Mouse (Mus musculus) myocyte (in vitro differentiated cells): ENCODE data around the gene Kcnd1.

Source experiments
- CEBPB ChIP-seq: IDR thresholded peaks from 2 replicates; pipeline ENCODE4 v1.6.1; 2011; ENCODE audit warnings: mild to moderate bottlenecking, moderate library complexity; ENCODE audit not compliant: poor library complexity, insufficient read depth, severe bottlenecking
- E2F4 ChIP-seq: IDR thresholded peaks from one replicate; pipeline ENCODE4 v1.6.1; 2011; ENCODE audit warnings: mild to moderate bottlenecking, control low read depth, moderate library complexity; ENCODE audit not compliant: insufficient read depth
- MAX ChIP-seq: IDR thresholded peaks from one replicate; pipeline ENCODE4 v1.6.1; 2011; ENCODE audit warnings: low read depth, mild to moderate bottlenecking, control low read depth
- MYOD1 ChIP-seq, 3 experiments: IDR thresholded peaks; one replicate each; pipeline ENCODE4 v1.6.1; 2011; ENCODE audit warnings: control low read depth in 2 of 3, low read depth in 2 of 3, mild to moderate bottlenecking in 2 of 3, moderate library complexity in 1 of 3; ENCODE audit not compliant: insufficient read length in 2 of 3, control insufficient read depth in 1 of 3
- MYOG ChIP-seq, 3 experiments: IDR thresholded peaks; one replicate each; pipeline ENCODE4 v1.6.1; 2011; ENCODE audit warnings: control low read depth in 2 of 3, low read depth in 2 of 3, mild to moderate bottlenecking in 2 of 3; ENCODE audit not compliant: insufficient read length in 2 of 3, control insufficient read depth in 1 of 3, insufficient read depth in 1 of 3
- POLR2A ChIP-seq: IDR thresholded peaks from one replicate; pipeline ENCODE4 v1.6.1; 2011; ENCODE audit warnings: low read depth, mild to moderate bottlenecking, control low read depth, moderate library complexity; ENCODE audit not compliant: insufficient read length
- POLR2AphosphoS2 ChIP-seq: IDR thresholded peaks from one replicate; pipeline ENCODE4 v1.6.1; 2011; ENCODE audit warnings: low read depth, control low read depth; ENCODE audit not compliant: insufficient read length
- SRF ChIP-seq: IDR thresholded peaks from one replicate; pipeline ENCODE4 v1.6.1; 2011; ENCODE audit warnings: low read depth; ENCODE audit not compliant: control insufficient read depth, insufficient read length
- TCF12 ChIP-seq: IDR thresholded peaks from one replicate; pipeline ENCODE4 v1.6.1; 2011; ENCODE audit warnings: mild to moderate bottlenecking, control low read depth; ENCODE audit not compliant: poor library complexity, insufficient read depth, severe bottlenecking
- TCF3 ChIP-seq: IDR thresholded peaks from one replicate; pipeline ENCODE4 v1.6.1; 2011; ENCODE audit warnings: low read depth, control low read depth; ENCODE audit not compliant: insufficient read length
- USF1 ChIP-seq: IDR thresholded peaks from one replicate; pipeline ENCODE4 v1.6.1; 2011; ENCODE audit warnings: low read depth, mild to moderate bottlenecking, control low read depth, moderate library complexity

DNA sequence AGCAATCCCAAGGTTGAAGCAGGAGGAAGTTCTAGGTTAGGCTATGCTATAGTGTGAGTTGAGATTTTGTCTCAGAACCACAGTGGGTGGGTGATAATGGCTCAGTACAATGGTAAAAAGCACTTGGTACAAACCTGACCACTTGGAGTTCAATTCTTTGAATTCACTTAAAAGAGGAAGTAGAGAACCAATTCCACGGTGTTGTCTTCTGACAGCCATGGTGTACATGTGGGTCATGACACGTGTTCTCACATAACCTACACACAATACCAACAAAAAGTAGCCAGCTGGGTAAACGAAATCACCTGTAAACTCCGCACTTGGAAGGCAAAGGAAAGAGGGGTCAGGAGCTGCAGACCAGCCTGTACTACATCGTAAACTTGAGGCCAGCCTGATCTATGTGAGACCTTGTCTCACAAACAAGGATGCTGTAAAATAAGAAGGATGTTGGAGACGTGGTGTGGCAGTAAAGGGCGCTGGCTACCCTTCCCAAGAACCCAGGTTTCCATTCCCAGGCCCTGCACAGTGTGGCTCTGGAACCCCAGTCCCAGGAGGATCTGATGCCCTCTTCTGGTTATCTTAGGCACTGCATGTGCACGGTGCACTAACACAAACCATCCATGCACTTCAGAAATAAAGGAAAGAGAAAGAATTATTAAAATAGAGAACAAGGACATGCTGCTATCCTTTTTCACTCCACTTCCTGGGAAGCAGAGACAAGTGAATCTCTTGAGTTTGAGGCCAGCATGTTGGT, 45.6 kb upstream of the Kcnd1 start:
- TF ChIP-seq MAX = no peak
- no peak for TF ChIP-seq POLR2A
- no peak for TF ChIP-seq TCF12
- peak; percentile 18 for TF ChIP-seq POLR2AphosphoS2
- no peak for TF ChIP-seq E2F4
- TF ChIP-seq TCF3 = no peak
- no peak for TF ChIP-seq USF1
- no peak for TF ChIP-seq SRF
- no peak for TF ChIP-seq CEBPB
- no peak for TF ChIP-seq MYOD1 (IDR thresholded peaks at IDR 0.05; ENCODE audit: control insufficient read depth in 1 of 3, insufficient read length in 2 of 3, low read depth in 2 of 3)
- TF ChIP-seq MYOG (IDR thresholded peaks at IDR 0.05; ENCODE audit: control insufficient read depth in 1 of 3, insufficient read depth in 1 of 3, insufficient read length in 2 of 3, low read depth in 2 of 3) = no peak
